Mouse (Mus musculus) myocyte (in vitro differentiated cells): Measurements from ENCODE around the gene Hps5.

Experiments
- E2F4 ChIP-seq: IDR thresholded peaks from one replicate; pipeline ENCODE4 v1.6.1; 2011; ENCODE audit warnings: mild to moderate bottlenecking, control low read depth, moderate library complexity; ENCODE audit not compliant: insufficient read depth
- MAX ChIP-seq: IDR thresholded peaks from one replicate; pipeline ENCODE4 v1.6.1; 2011; ENCODE audit warnings: low read depth, mild to moderate bottlenecking, control low read depth
- MYOD1 ChIP-seq, 3 experiments: IDR thresholded peaks; one replicate each; pipeline ENCODE4 v1.6.1; 2011; ENCODE audit warnings: control low read depth in 2 of 3, low read depth in 2 of 3, mild to moderate bottlenecking in 2 of 3, moderate library complexity in 1 of 3; ENCODE audit not compliant: insufficient read length in 2 of 3, control insufficient read depth in 1 of 3
- POLR2A ChIP-seq: IDR thresholded peaks from one replicate; pipeline ENCODE4 v1.6.1; 2011; ENCODE audit warnings: low read depth, mild to moderate bottlenecking, control low read depth, moderate library complexity; ENCODE audit not compliant: insufficient read length
- POLR2AphosphoS2 ChIP-seq: IDR thresholded peaks from one replicate; pipeline ENCODE4 v1.6.1; 2011; ENCODE audit warnings: low read depth, control low read depth; ENCODE audit not compliant: insufficient read length
- SRF ChIP-seq: IDR thresholded peaks from one replicate; pipeline ENCODE4 v1.6.1; 2011; ENCODE audit warnings: low read depth; ENCODE audit not compliant: control insufficient read depth, insufficient read length
- TCF12 ChIP-seq: IDR thresholded peaks from one replicate; pipeline ENCODE4 v1.6.1; 2011; ENCODE audit warnings: mild to moderate bottlenecking, control low read depth; ENCODE audit not compliant: poor library complexity, insufficient read depth, severe bottlenecking
- TCF3 ChIP-seq: IDR thresholded peaks from one replicate; pipeline ENCODE4 v1.6.1; 2011; ENCODE audit warnings: low read depth, control low read depth; ENCODE audit not compliant: insufficient read length
- USF1 ChIP-seq: IDR thresholded peaks from one replicate; pipeline ENCODE4 v1.6.1; 2011; ENCODE audit warnings: low read depth, mild to moderate bottlenecking, control low read depth, moderate library complexity

GRCm38 (mm10) chr7:46715600-46715999 lies 80.3 kb downstream of the Hps5 start, which contains the start of gene Saa3:
- TF ChIP-seq POLR2A (no peak), MYOD1 (IDR thresholded peaks at IDR 0.05; ENCODE audit: control insufficient read depth in 1 of 3, insufficient read length in 2 of 3, low read depth in 2 of 3) (no peak), MAX (no peak), TCF12 (no peak), USF1 (no peak), E2F4 (no peak), POLR2AphosphoS2 (no peak), TCF3 (no peak), SRF (no peak)
